Mouse (Mus musculus): ENCODE measurements around the gene Cdkal1. TPM values are rescaled to one million over a fixed set of nuclear protein-coding genes. Genes with fewer than 3 reads are reported as not detected.

Cdkal1 gene
- polyA plus RNA-seq, 1 experiment from 2014 or later, result 29.0 TPM

DNA sequence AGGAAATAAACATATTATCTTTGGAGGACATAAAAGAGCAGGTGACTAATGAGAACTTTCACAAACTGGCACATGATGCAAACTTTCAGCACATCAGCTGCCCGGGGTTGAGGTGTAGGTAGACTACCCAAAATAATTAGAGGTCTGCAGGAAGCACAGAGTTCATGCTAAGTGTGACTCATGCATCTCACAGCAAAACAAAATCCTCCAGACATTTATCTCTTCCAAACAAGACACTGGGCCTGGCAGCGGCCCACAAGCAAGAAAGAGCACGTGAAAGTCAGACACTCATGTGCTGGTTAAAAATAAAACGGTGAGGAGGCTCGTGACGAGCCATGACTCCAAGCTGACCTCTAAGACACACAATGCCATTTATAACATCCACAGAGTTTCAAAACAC is 217.7 kb downstream of the Cdkal1 start:
- Histone ChIP-seq H3K27ac (ENCODE audit: low read depth, low read length) (no peak overlapping the region), H3K27me3 (ENCODE audit: control insufficient read depth, insufficient read depth, low read length) (no peaks in the 10 kb centered on the region), H3K36me3 (ENCODE audit: control insufficient read depth, insufficient read depth, low read length) (no peaks in the 10 kb centered on the region), H3K9me3 (ENCODE audit: control insufficient read depth, low read length) (no peaks in the 10 kb centered on the region), H3K4me3 (ENCODE audit: low read depth, low read length) (no peak overlapping the region), H3K4me2 (replicated peaks; ENCODE audit: low read depth, low read length) (no peak overlapping the region), H3K9ac (ENCODE audit: low read depth, low read length) (no peak overlapping the region), H3K4me1 (replicated peaks; ENCODE audit: control insufficient read depth, insufficient read depth, low read length) (no peaks in the 10 kb centered on the region)
- DNase-seq (ENCODE audit: low spot score) (no peak), ATAC-seq (ENCODE audit: low FRiP score) (no peak)
- WGBS, result 88% methylated on average over 6 of the region's 6 CpGs

DNA sequence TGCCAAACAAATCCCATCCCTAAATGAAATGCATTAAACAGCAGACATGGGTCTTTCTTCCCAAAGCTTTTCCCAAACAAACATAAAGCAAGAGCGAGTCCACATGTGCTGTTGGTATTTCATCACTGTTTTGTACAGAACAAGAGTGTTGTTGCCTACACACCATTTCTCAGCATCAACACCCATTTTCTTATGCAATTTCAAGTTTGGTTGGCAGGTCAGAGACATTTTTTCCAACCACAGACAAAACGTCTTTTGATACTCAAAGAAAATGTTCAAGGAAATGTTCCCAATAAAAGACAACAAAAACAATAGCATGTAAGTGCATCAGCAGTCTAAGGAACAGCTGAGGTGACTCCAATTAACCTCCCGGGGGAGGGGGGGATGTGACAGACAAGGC is 219.9 kb downstream of the Cdkal1 start:
- Histone ChIP-seq H3K4me1 (replicated peaks; ENCODE audit: control insufficient read depth, insufficient read depth, low read length) (no peaks in the 10 kb centered on the region), H3K36me3 (ENCODE audit: control insufficient read depth, insufficient read depth, low read length) (no peaks in the 10 kb centered on the region), H3K9me3 (ENCODE audit: control insufficient read depth, low read length) (no peaks in the 10 kb centered on the region), H3K27me3 (ENCODE audit: control insufficient read depth, insufficient read depth, low read length) (no peaks in the 10 kb centered on the region), H3K27ac (ENCODE audit: low read depth, low read length) (no peak overlapping the region), H3K9ac (ENCODE audit: low read depth, low read length) (no peak overlapping the region), H3K4me2 (replicated peaks; ENCODE audit: low read depth, low read length) (no peak overlapping the region), H3K4me3 (ENCODE audit: low read depth, low read length) (no peak overlapping the region)
- 82% methylated on average over 3 of the region's 3 CpGs for WGBS
- ATAC-seq (ENCODE audit: low FRiP score), result no peak
- no peak for DNase-seq (ENCODE audit: low spot score)

DNA sequence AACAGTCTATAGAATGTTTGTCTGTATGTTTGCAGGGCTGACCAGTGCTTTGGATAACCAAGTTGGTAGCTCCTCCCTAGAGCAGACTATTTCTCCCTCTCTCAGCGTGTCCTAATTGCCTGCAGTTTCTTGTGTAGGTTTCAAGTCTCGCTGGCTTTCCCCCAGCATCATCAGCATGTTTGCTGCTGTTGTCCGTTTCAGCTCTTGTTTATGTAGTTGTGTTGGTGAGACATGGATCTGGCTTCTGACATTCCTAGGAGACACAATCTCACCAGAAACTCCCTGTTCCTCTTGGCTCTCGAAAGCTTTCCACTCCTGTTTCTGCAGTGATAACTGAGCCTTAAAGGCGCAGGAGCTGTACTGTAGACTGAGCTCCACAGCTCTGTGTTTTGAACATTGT is 224.1 kb downstream of the Cdkal1 start:
- ATAC-seq (ENCODE audit: low FRiP score) (no peak), DNase-seq (ENCODE audit: low spot score) (no peak)
- Histone ChIP-seq H3K27ac (ENCODE audit: low read depth, low read length) (no peak overlapping the region), H3K36me3 (ENCODE audit: control insufficient read depth, insufficient read depth, low read length) (no peaks in the 10 kb centered on the region), H3K4me2 (replicated peaks; ENCODE audit: low read depth, low read length) (no peak overlapping the region), H3K9me3 (ENCODE audit: control insufficient read depth, low read length) (no peaks in the 10 kb centered on the region), H3K4me3 (ENCODE audit: low read depth, low read length) (no peak overlapping the region), H3K27me3 (ENCODE audit: control insufficient read depth, insufficient read depth, low read length) (no peaks in the 10 kb centered on the region), H3K9ac (ENCODE audit: low read depth, low read length) (no peak overlapping the region), H3K4me1 (replicated peaks; ENCODE audit: control insufficient read depth, insufficient read depth, low read length) (no peaks in the 10 kb centered on the region)
- WGBS, result 77% methylated on average over 5 of the region's 5 CpGs

DNA sequence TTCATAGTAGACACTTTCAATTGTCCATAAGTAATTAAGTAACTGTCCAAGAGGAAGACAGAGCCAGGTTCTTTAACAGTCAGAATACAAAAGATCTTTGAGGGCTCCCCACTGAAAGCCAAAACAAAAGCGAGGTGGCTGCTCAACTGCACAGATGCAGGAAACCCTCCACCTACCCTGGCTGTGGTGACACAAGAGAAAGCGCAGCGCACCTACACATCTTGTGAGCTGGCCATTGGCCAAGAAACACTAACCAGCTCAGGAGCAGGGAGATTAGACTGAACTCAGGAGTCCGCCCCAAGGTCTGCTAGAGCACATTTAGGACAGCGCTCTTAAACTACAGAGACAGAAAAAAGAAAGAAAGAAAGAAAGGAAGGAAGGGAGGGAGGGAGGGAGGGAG is 226.9 kb downstream of the Cdkal1 start:
- DNase-seq (ENCODE audit: low spot score), result no peak
- Histone ChIP-seq H3K27me3 (ENCODE audit: control insufficient read depth, insufficient read depth, low read length) (no peaks in the 10 kb centered on the region), H3K4me1 (replicated peaks; ENCODE audit: control insufficient read depth, insufficient read depth, low read length) (no peaks in the 10 kb centered on the region), H3K9ac (ENCODE audit: low read depth, low read length) (no peak overlapping the region), H3K36me3 (ENCODE audit: control insufficient read depth, insufficient read depth, low read length) (no peaks in the 10 kb centered on the region), H3K4me2 (replicated peaks; ENCODE audit: low read depth, low read length) (no peak overlapping the region), H3K27ac (ENCODE audit: low read depth, low read length) (no peak overlapping the region), H3K9me3 (ENCODE audit: control insufficient read depth, low read length) (no peaks in the 10 kb centered on the region), H3K4me3 (ENCODE audit: low read depth, low read length) (no peak overlapping the region)
- no peak for ATAC-seq (ENCODE audit: low FRiP score)
- WGBS, result 60% methylated on average over 5 of the region's 5 CpGs

DNA sequence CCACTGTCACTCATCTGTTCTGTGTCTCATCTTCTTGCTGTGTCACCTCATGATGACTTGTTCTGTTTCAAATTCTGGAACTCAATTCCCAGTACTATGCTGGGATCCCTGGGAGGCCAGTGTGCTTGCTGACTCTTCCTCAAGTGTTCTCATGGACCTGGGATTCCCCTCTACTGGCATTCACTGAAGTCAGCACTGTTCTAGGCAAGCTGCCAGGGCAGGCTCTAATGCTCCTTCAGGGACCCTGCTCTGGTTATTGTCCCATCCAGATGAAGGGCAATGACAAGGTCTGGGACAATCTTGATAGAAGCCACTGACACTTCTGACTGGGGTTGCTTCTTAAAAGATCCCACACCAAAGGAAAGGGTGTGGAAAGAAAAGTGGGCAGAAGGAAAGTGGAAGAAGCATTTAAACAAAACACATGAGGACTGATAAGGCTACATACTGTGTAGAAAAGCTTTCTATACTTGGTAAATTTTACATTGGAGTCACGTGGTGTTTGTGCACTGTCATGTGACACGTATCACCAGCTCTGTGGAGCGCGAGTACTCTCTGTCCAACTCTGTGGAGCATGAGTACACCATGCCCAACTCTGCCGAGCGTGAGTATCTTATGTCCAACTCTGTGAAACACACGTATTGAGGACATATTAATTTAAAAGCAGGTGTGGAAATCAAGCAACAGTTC is 227.9 kb downstream of the Cdkal1 start:
- Histone ChIP-seq H3K36me3 (ENCODE audit: control insufficient read depth, insufficient read depth, low read length) (no peaks in the 10 kb centered on the region), H3K27me3 (ENCODE audit: control insufficient read depth, insufficient read depth, low read length) (no peaks in the 10 kb centered on the region), H3K9me3 (ENCODE audit: control insufficient read depth, low read length) (no peaks in the 10 kb centered on the region), H3K9ac (ENCODE audit: low read depth, low read length) (no peak overlapping the region), H3K27ac (ENCODE audit: low read depth, low read length) (no peak overlapping the region), H3K4me2 (replicated peaks; ENCODE audit: low read depth, low read length) (no peak overlapping the region), H3K4me1 (replicated peaks; ENCODE audit: control insufficient read depth, insufficient read depth, low read length) (no peaks in the 10 kb centered on the region), H3K4me3 (ENCODE audit: low read depth, low read length) (no peak overlapping the region)
- WGBS, result 95% methylated on average over 7 of the region's 7 CpGs
- DNase-seq (ENCODE audit: low spot score), result no peak
- no peak for ATAC-seq (ENCODE audit: low FRiP score)

DNA sequence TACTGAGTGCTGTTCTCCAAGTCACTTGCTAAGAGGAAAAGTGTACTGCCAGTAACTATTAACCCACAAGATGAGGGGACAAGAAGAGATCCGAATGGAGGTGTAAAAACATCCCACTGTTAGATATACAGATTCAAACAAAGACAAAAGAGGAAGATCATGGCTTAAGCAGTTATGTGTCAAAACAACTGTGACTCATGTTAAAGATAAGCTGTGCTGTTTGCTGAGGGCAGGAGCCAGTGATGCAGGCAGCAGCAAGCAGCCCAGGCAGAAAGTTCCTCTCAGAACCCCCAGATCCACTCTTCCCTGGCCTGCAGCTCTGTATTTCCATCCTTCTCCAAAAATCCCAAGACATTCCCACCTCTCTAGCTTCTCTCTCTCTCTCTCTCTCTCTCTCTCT is 230.5 kb downstream of the Cdkal1 start:
- Histone ChIP-seq H3K9me3 (ENCODE audit: control insufficient read depth, low read length) (no peaks in the 10 kb centered on the region), H3K9ac (ENCODE audit: low read depth, low read length) (no peak overlapping the region), H3K4me2 (replicated peaks; ENCODE audit: low read depth, low read length) (no peak overlapping the region), H3K27ac (ENCODE audit: low read depth, low read length) (no peak overlapping the region), H3K27me3 (ENCODE audit: control insufficient read depth, insufficient read depth, low read length) (no peaks in the 10 kb centered on the region), H3K4me3 (ENCODE audit: low read depth, low read length) (no peak overlapping the region), H3K4me1 (replicated peaks; ENCODE audit: control insufficient read depth, insufficient read depth, low read length) (no peaks in the 10 kb centered on the region), H3K36me3 (ENCODE audit: control insufficient read depth, insufficient read depth, low read length) (no peaks in the 10 kb centered on the region)
- DNase-seq (ENCODE audit: low spot score) (no peak), ATAC-seq (ENCODE audit: low FRiP score) (no peak)
- 88% methylated on average over 1 of the region's 1 CpGs for WGBS

DNA sequence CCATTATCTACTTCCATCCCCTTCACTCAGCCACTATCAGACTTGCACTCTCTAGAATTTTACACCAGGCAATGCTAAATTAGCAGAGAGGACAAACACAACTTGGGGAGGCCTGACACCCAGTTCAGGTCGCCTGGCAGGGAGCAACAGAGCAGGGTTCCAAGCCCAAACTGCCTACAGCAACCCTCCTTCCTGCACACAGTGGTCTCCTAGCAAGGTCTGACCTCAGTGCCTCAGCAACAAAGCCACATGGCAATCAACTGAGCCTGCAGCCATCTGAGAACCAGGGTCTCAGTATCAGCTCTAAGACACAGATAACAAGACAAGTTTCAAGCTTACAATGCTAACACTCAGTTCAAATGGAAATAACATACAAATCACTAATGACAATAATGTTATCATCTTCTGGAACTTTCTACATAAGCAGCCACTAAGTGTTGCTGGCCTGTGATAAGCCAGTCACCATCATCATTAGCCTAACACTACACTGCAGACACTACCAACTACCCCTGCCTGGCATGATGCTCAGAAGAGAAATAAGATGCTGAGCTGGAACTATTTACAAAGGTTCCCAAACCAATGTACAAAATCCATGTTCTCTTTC is 231.7 kb downstream of the Cdkal1 start:
- no peak overlapping the region for H3K4me3 ChIP-seq (ENCODE audit: low read depth, low read length)

DNA sequence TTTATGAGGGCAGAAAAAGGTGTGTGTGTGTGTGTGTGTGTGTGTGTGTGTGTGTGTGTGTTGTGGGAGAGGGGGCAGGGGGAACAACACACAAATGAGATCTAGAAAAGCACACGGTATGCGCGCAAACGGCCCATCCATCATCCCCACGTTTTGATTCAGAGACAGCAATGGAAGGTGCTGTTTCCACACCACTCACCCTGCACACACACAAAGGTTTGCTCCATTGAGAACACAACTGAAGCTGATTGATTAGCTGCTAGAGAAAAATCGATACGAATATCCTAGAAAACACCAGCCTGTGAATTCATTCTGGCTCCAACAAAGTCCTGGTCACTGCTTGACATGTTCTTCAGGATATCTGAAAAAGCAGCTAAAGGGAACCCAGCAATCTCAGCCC is 233.6 kb downstream of the Cdkal1 start:
- H3K27me3 ChIP-seq (ENCODE audit: control insufficient read depth, insufficient read depth, low read length), result no peaks in the 10 kb centered on the region
- 63% methylated on average over 7 of the region's 7 CpGs for WGBS
- DNase-seq (ENCODE audit: low spot score) (peak; percentile 39), ATAC-seq (ENCODE audit: low FRiP score) (peak; percentile 66)
- H3K4me2 ChIP-seq (replicated peaks; ENCODE audit: low read depth, low read length), result no peak overlapping the region
- H3K36me3 ChIP-seq (ENCODE audit: control insufficient read depth, insufficient read depth, low read length), result no peaks in the 10 kb centered on the region
- H3K9me3 ChIP-seq (ENCODE audit: control insufficient read depth, low read length), result no peaks in the 10 kb centered on the region
- H3K27ac ChIP-seq (ENCODE audit: low read depth, low read length), result 0 out of 2 replicates have a peak overlapping the region, but pooled peaks have one; percentile 49
- H3K4me1 ChIP-seq (replicated peaks; ENCODE audit: control insufficient read depth, insufficient read depth, low read length), result no peaks in the 10 kb centered on the region
- no peak overlapping the region for H3K9ac ChIP-seq (ENCODE audit: low read depth, low read length)
- no peak overlapping the region for H3K4me3 ChIP-seq (ENCODE audit: low read depth, low read length)

More for the DNA sequence above, 231.7 kb downstream of the Cdkal1 start:
- Histone ChIP-seq H3K4me1 (replicated peaks; ENCODE audit: control insufficient read depth, insufficient read depth, low read length) (no peaks in the 10 kb centered on the region), H3K9ac (ENCODE audit: low read depth, low read length) (no peak overlapping the region), H3K36me3 (ENCODE audit: control insufficient read depth, insufficient read depth, low read length) (no peaks in the 10 kb centered on the region), H3K4me2 (replicated peaks; ENCODE audit: low read depth, low read length) (no peak overlapping the region), H3K27ac (ENCODE audit: low read depth, low read length) (no peak overlapping the region), H3K27me3 (ENCODE audit: control insufficient read depth, insufficient read depth, low read length) (no peaks in the 10 kb centered on the region), H3K9me3 (ENCODE audit: control insufficient read depth, low read length) (no peaks in the 10 kb centered on the region)
- no peak for ATAC-seq (ENCODE audit: low FRiP score)
- WGBS, result 55% methylated on average over 1 of the region's 1 CpGs
- DNase-seq (ENCODE audit: low spot score), result no peak

DNA sequence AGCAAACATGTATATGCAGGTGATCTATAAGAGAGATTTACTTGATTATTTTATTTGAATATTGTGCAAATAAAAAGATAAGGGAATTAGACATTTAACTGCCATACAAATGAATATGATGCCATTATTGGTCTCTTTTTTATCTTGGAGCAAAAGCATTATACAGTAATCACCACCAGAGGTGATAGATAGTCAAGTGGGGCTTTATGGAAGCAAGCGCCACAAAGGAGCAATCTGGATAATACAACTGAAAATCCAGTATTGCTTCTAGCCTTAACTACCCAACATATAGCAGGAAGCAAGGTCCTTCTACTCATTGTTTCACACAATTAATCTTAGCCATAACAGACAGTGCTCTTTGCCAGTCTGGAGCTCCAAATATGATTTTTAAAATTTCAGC is 234.1 kb downstream of the Cdkal1 start:
- 92% methylated on average over 1 of the region's 1 CpGs for WGBS
- H3K27me3 ChIP-seq (ENCODE audit: control insufficient read depth, insufficient read depth, low read length), result no peaks in the 10 kb centered on the region
- no peaks in the 10 kb centered on the region for H3K9me3 ChIP-seq (ENCODE audit: control insufficient read depth, low read length)
- H3K36me3 ChIP-seq (ENCODE audit: control insufficient read depth, insufficient read depth, low read length), result no peaks in the 10 kb centered on the region
- no peak overlapping the region for H3K4me3 ChIP-seq (ENCODE audit: low read depth, low read length)
- H3K4me1 ChIP-seq (replicated peaks; ENCODE audit: control insufficient read depth, insufficient read depth, low read length), result no peaks in the 10 kb centered on the region
- no peak for DNase-seq (ENCODE audit: low spot score)
- peak overlapping the region; percentile 49 for H3K27ac ChIP-seq (ENCODE audit: low read depth, low read length)
- no peak overlapping the region for H3K9ac ChIP-seq (ENCODE audit: low read depth, low read length)
- no peak for ATAC-seq (ENCODE audit: low FRiP score)
- H3K4me2 ChIP-seq (replicated peaks; ENCODE audit: low read depth, low read length), result no peak overlapping the region

All from hindbrain, embryonic 11.5 days (tissue).